Mouse (Mus musculus): ENCODE results near the gene C8b.
A peak's percentile ranks its signal among the peaks of the same experiment; 100 is the strongest.

Gene C8b

GRCm38 (mm10) chr4:104766065-104766464, at the start of gene C8b:
TSS of gene C8b (plus strand) at chr4:104766317.
- DNase-seq = no peak

GRCm38 (mm10) chr4:104716506-104716905, 49.6 kb upstream of the C8b start:
- no peak for DNase-seq

GRCm38 (mm10) chr4:104718973-104719795, 46.9 kb upstream of the C8b start:
- no peak for DNase-seq

GRCm38 (mm10) chr4:104723527-104724045, 42.5 kb upstream of the C8b start:
- no peak for DNase-seq

GRCm38 (mm10) chr4:104724258-104724657, 41.9 kb upstream of the C8b start:
- DNase-seq = peak; percentile 74

- no peak for DNase-seq
Measured at GRCm38 (mm10) chr4:104725673-104726072, 40.4 kb upstream of the C8b start.

GRCm38 (mm10) chr4:104729185-104729584, 36.9 kb upstream of the C8b start:
- DNase-seq = peak; percentile 84

GRCm38 (mm10) chr4:104746500-104746899, 19.6 kb upstream of the C8b start:
- DNase-seq = no peak

GRCm38 (mm10) chr4:104754090-104754489, 12.0 kb upstream of the C8b start:
- DNase-seq = no peak

GRCm38 (mm10) chr4:104760878-104761624, 5.1 kb upstream of the C8b start:
- no peak for DNase-seq

- no peak for DNase-seq
Measured at GRCm38 (mm10) chr4:104768190-104768589, 2.1 kb downstream of the C8b start.

GRCm38 (mm10) chr4:104769602-104770001, 3.5 kb downstream of the C8b start:
- DNase-seq = no peak

GRCm38 (mm10) chr4:104770331-104770730, 4.2 kb downstream of the C8b start:
- DNase-seq = no peak

GRCm38 (mm10) chr4:104775601-104776000, 9.5 kb downstream of the C8b start:
- peak; percentile 40 for DNase-seq

GRCm38 (mm10) chr4:104779460-104779859, 13.3 kb downstream of the C8b start:
- DNase-seq = peak; percentile 55

GRCm38 (mm10) chr4:104781441-104781840, 15.3 kb downstream of the C8b start:
- DNase-seq = peak; percentile 59

GRCm38 (mm10) chr4:104782346-104782745, 16.2 kb downstream of the C8b start:
- DNase-seq = peak; percentile 68

GRCm38 (mm10) chr4:104792111-104792510, 26.0 kb downstream of the C8b start:
- DNase-seq = peak; percentile 37

GRCm38 (mm10) chr4:104798951-104799350, 32.8 kb downstream of the C8b start:
- no peak for DNase-seq

GRCm38 (mm10) chr4:104801625-104802024, 35.5 kb downstream of the C8b start:
- DNase-seq = no peak

GRCm38 (mm10) chr4:104804100-104804499, 38.0 kb downstream of the C8b start:
- no peak for DNase-seq

GRCm38 (mm10) chr4:104805414-104806257, 39.5 kb downstream of the C8b start:
- DNase-seq = no peak
